Mouse (Mus musculus) heart, postnatal 14 days (tissue): ENCODE measurements around the gene Ccdc18. TPM values are rescaled to one million over a fixed set of nuclear protein-coding genes. Genes with fewer than 3 reads are reported as not detected.
"Not testable (repeated sequence)": the region's sequence is repeated elsewhere in the genome, so short reads cannot be mapped to it uniquely, and the experiment has no call there.

Source experiments
- DNase-seq, 2 experiments: peaks; one replicate each; pipeline ENCODE4 v3.0.0; 2021 to 2022
- intact Hi-C: fragments of 180-260 bp; cut with DNase I; formaldehyde crosslinking; loops from one replicate; pipeline ENCODE4 v1.15.1; 2025
- total RNA-seq, 2 experiments: library from RNA; stranded (reverse); gene quantifications; 2 replicates each; pipeline ENCODE4 v1.2.3; 2021

Gene Ccdc18
- total RNA-seq, 2 experiments from 2014 or later = 0.67 to 1.7 TPM

DNA sequence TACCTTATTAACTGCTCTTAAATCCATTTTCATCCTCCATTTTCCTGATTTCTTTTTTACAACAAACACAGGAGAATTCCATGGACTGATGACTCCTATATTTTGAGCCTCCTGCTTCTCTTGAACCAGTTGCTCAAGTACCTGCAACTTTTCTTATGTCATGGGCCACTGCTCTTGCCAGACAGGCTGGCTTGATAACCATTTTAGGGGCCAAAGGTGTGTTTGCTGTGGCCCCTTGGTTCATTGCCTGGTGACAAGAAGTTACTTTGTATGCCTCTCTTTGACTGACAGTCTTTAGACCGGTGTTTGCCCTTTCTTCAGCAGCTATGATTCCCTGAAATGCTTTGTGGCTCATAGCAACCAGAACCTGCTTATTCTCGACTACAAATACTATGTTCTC is 117.4 kb downstream of the Ccdc18 start:
- DNase-seq = no peak
- intact Hi-C loops = no loop called here

- intact Hi-C loops = no loop called here
- DNase-seq = no peak
These were observed 122.6 kb downstream of the Ccdc18 start for GRCm38 (mm10) chr5:108255259-108255658.

DNA sequence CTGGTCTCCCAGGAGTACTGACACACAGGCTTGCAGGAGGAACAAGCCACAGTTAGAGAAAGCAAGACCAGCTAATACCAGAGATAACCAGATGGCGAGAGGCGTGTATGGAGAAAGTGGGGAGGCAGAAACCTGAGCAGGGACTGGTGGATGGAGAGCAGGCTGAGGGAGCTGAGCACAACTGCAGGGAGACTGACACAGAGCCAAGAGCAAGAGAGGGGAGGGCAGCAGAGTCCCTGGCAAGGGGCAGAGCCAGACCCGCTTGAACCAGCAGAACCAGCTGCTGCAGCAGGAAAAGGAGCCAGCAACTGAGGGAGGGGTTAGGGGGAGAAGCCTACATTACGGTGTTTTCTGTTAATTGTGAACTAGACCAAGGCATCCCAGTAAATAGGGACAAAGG is 130.0 kb downstream of the Ccdc18 start:
- intact Hi-C loops = loop anchor here (10.0 kb wide), 1 partner anchor 198 kb away; the partner anchor contains the start of gene Mtf2
- DNase-seq = peak in 1 of 2 experiments; percentile 19

- intact Hi-C loops = loop anchor here (10.0 kb wide), 1 partner anchor 199 kb away; the partner anchor contains the start of gene Mtf2
- not testable (repeated sequence) for DNase-seq
These were observed 131.1 kb downstream of the Ccdc18 start for GRCm38 (mm10) chr5:108263785-108264184.

- DNase-seq = no peak
- intact Hi-C loops = loop anchor here (5.0 to 10.0 kb wide), 3 partner anchors 45 to 202 kb away; partner anchors contain the start of genes Ccdc18, Mtf2, Pigg and Tmed5
These were observed 134.3 kb downstream of the Ccdc18 start for GRCm38 (mm10) chr5:108266990-108267389.

DNA sequence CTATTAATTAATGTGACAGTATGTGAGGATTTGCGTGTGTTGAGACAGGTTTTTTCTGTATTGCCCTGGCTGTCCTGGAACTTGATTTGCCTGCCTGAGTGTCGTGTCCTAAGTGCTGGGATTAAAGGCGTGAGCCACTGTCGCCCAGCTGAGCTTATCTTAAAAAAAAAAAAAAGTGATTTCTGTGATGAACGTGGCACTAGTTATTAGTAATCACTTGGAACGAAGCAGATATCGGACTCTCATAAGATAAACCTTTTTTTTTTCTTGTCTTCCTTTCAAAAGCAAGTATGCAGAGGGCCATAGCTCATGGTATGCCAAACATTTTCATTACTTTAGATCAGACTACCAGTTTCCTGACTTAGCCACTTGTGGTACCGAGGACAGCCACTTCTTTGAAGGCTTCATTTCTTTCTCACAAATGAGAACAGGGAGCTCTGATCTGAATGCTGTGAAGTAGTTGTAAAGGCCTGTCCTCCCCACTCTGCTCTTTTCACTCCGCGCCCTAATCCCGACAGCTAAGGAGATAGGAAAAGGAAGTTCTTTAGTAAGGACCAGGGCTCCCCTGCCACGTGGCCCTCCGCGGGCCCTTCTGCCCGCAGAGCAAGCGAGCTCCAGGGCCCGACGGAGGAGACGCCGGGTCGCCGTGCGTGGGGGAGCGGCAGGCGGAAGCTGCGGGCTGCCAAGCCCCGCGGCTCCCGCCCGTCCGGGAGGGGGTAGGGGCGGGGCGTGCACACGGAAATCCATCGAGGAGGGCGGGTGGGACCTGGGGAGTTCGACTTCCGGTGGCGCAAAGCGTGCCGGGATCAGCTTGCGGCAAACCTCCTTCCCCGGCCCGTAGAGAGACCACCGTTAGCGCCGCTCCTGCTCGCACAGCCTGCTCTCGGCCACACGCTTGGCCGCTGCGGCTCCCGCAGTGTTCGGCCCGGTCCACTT is 135.7 kb downstream of the Ccdc18 start, which contains the start of gene Dr1:
TSS of gene Dr1 (plus strand) at position 771 of the 936 bp plus-strand sequence.
- peak; percentile 89 to 91 for DNase-seq
- intact Hi-C loops = loop anchor here (5.0 to 10.0 kb wide), 3 partner anchors 44 to 204 kb away; partner anchors contain the start of genes Ccdc18, Mtf2, Pigg and Tmed5

DNA sequence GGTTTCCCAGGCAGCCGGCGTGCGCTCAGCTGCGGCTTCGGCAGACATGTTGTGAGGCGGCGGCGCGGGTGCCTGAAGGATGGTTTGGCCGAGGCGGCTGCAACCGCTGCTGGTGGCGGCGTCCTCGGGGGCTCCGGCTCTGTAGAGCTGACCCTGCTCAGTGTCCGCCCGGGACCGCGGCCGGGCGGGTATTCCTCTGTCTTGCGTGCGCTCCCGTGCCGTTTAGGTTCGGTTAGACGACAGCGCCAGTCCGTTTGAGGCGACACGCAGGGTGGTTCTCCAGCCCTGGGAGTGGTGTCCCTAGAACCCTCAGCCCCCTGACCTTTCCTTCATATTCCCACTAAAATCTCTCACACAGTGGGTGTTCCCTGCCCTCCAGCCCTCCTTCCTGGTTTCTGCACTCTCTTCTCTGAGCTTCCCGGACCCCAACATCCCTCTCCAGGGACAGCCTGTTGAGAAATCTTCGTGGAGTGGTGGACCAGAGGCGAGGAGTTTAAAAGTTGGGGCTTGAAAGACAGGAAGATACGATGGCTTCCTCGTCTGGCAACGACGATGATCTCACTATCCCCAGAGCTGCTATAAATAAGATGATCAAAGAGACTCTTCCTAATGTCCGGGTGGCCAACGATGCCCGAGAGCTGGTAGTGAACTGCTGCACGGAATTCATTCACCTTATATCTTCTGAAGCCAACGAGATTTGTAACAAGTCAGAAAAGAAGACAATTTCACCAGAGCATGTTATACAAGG is 136.6 kb downstream of the Ccdc18 start:
- intact Hi-C loops = loop anchor here (5.0 to 10.0 kb wide), 3 partner anchors 43 to 204 kb away; partner anchors contain the start of genes Ccdc18, Mtf2, Pigg and Tmed5
- DNase-seq = no peak

GRCm38 (mm10) chr5:108269811-108270151 is 137.1 kb downstream of the Ccdc18 start:
- intact Hi-C loops = loop anchor here (5.0 to 10.0 kb wide), 3 partner anchors 43 to 205 kb away; partner anchors contain the start of genes Ccdc18, Mtf2, Pigg and Tmed5
- no peak for DNase-seq

DNA sequence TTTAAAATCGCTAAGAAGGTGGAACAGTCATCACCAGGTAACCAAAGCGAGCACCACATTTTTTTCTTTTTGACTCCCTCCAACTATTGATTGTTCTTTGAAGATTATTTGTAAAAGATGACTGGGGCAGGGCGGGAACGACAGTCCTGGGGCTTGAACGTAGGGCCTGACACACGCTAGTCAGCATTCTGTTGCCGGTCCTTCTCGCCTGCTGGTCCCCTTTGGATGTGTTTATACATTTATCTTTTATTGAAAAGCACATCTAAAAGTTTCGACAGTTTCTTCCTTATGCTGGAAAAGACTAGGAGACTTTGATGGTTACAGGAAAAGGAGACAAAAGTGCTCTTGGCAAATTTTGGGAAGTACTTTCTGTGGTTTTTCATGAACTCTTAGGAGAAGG is 137.7 kb downstream of the Ccdc18 start:
- intact Hi-C loops = no loop called here

GRCm38 (mm10) chr5:108271345-108271744 is 138.7 kb downstream of the Ccdc18 start:
- intact Hi-C loops, DNase-seq: not testable (repeated sequence)

More for the DNA sequence above, 137.7 kb downstream of the Ccdc18 start:
- DNase-seq = no peak

Other genes with a start within 250 kb of the Ccdc18 start
- gene Rpl5, start 232.4 kb upstream of the Ccdc18 start, total RNA-seq = 10 to 100 TPM; 42.3 to 42.5 TPM
- gene Fam69a, start 145.8 kb upstream of the Ccdc18 start, total RNA-seq = 10 to 100 TPM in 1 of 2 experiments, 1 to 10 TPM in 1; 8.6 to 10.2 TPM
- 10 to 100 TPM; 17.7 to 20.0 TPM for gene Mtf2, start 67.2 kb upstream of the Ccdc18 start, total RNA-seq
- gene Tmed5, start 255 bp upstream of the Ccdc18 start, total RNA-seq = 10 to 100 TPM; 22.9 to 25.6 TPM
- 10 to 100 TPM; 21.9 TPM for gene Dr1, start 136.0 kb downstream of the Ccdc18 start, total RNA-seq
- gene Pigg, start 179.7 kb downstream of the Ccdc18 start, total RNA-seq = 1 to 10 TPM; 8.0 to 8.5 TPM
- under 1 TPM; 0.24 to 0.41 TPM for gene Gm42517, start 235.0 kb downstream of the Ccdc18 start, total RNA-seq